Mouse (Mus musculus): ENCODE results near the gene Skap1. TPM values are rescaled to one million over a fixed set of nuclear protein-coding genes. Genes with fewer than 3 reads are reported as not detected.

The Skap1 gene
- polyA plus RNA-seq, 1 experiment: 0.02 TPM

DNA sequence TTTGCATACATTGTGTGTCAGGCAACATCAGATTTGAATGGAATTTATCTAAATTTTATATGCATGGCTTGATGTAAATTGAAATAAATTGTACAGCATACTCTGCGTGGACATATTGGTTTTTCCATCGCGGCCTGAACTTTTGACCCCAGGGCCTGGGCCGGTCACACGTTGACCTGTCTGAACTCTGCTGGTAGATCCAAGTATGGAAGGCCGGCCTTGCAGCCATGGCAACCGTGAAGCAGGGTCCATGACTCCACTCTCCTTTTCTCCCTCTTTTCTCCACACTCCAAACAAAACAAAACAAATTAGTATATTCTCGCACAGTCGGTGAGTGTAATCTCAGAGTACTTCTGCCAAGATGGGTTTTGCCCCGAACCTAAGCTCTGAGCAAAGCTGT is 118.2 kb downstream of the Skap1 start:
- Histone ChIP-seq H3K27me3 (ENCODE audit: control insufficient read depth, insufficient read depth, insufficient read length) (peaks cover 46% of the 10 kb centered on the region), H3K4me3 (no peak overlapping the region)

DNA sequence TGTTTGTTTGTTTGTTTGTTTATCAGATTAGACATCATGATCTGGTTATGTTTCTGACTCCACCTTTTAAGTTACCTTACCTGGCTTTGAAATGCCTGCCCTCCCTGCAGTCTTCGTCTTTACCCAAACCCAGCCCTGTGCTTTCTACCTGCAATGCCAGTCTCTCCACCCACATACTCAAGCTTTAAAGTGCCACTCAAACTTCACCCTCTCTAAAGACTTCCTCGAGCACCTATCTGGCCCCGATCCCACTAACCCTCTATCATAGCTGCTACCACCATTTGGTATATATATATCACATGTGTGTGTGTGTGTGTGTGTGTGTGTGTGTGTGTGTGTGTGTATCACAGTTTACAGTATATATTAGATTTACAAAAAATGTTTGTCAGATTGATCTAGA is 125.4 kb downstream of the Skap1 start:
- Histone ChIP-seq H3K36me3 (ENCODE audit: control insufficient read depth, insufficient read depth) (no peaks in the 10 kb centered on the region), H3K27me3 (ENCODE audit: control insufficient read depth, insufficient read depth, insufficient read length) (peaks cover 58% of the 10 kb centered on the region), H3K79me2 (ENCODE audit: control insufficient read depth, insufficient read depth) (no peaks in the 10 kb centered on the region), H3K4me2 (ENCODE audit: low read depth) (no peak overlapping the region), H3ac (ENCODE audit: control insufficient read depth, insufficient read length) (no peak overlapping the region), H3K4me3 (no peak overlapping the region)
- TF ChIP-seq MYOG (IDR thresholded peaks at IDR 0.05; ENCODE audit: control insufficient read depth in 1 of 3, insufficient read depth in 1 of 3, insufficient read length in 2 of 3, low read depth in 2 of 3): no peak
- TF ChIP-seq E2F4 (IDR thresholded peaks at IDR 0.05; ENCODE audit: insufficient read depth): no peak
- no peak for TF ChIP-seq CEBPB (IDR thresholded peaks at IDR 0.05; ENCODE audit: insufficient read depth, poor library complexity, severe bottlenecking)

More for the DNA sequence above, 118.2 kb downstream of the Skap1 start:
- Histone ChIP-seq H3K4me2 (ENCODE audit: low read depth) (no peak overlapping the region), H3ac (ENCODE audit: control insufficient read depth, insufficient read length) (no peak overlapping the region), H3K36me3 (ENCODE audit: control insufficient read depth, insufficient read depth) (no peaks in the 10 kb centered on the region), H3K79me2 (ENCODE audit: control insufficient read depth, insufficient read depth) (no peaks in the 10 kb centered on the region)
- no peak for TF ChIP-seq POLR2AphosphoS2 (IDR thresholded peaks at IDR 0.05; ENCODE audit: insufficient read length, low read depth)
- no peak for TF ChIP-seq CEBPB (IDR thresholded peaks at IDR 0.05; ENCODE audit: insufficient read depth, poor library complexity, severe bottlenecking)
- no peak for TF ChIP-seq SRF (IDR thresholded peaks at IDR 0.05; ENCODE audit: control insufficient read depth, insufficient read length, low read depth)
- no peak for TF ChIP-seq USF1 (IDR thresholded peaks at IDR 0.05; ENCODE audit: low read depth)
- TF ChIP-seq TCF3 (IDR thresholded peaks at IDR 0.05; ENCODE audit: insufficient read length, low read depth): no peak
- TF ChIP-seq POLR2A (IDR thresholded peaks at IDR 0.05; ENCODE audit: insufficient read length, low read depth): no peak
- TF ChIP-seq MYOD1 (IDR thresholded peaks at IDR 0.05; ENCODE audit: control insufficient read depth in 1 of 3, insufficient read length in 2 of 3, low read depth in 2 of 3): no peak
- no peak for TF ChIP-seq TCF12 (IDR thresholded peaks at IDR 0.05; ENCODE audit: insufficient read depth, poor library complexity, severe bottlenecking)
- no peak for TF ChIP-seq REST (IDR thresholded peaks at IDR 0.05; ENCODE audit: insufficient read depth, insufficient read length)
- TF ChIP-seq MYOG (IDR thresholded peaks at IDR 0.05; ENCODE audit: control insufficient read depth in 1 of 3, insufficient read depth in 1 of 3, insufficient read length in 2 of 3, low read depth in 2 of 3): no peak
- TF ChIP-seq MAX (IDR thresholded peaks at IDR 0.05; ENCODE audit: low read depth): no peak
- TF ChIP-seq E2F4 (IDR thresholded peaks at IDR 0.05; ENCODE audit: insufficient read depth): no peak

DNA sequence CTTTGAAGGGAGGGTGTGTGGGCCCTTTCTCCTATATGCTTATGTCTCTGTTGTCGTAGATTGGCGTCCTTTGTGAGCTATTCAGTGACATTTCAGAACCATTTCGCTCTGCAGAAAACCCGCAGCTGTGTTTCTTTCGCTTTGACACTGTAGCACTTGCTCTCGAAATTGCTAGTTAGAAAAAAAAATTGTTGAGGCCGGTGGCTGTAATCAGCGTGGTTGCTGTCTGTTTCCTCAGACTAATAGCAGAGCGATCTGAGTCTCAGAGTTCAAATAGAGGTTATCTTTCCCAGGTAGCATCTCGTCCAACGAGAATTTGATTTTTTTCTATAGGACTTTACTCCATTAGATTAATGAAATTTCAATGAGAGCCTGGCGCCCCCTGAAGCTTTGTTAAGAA is 131.5 kb downstream of the Skap1 start:
- H3K79me2 ChIP-seq (ENCODE audit: control insufficient read depth, insufficient read depth): no peaks in the 10 kb centered on the region
- H3K4me2 ChIP-seq (ENCODE audit: low read depth): no peak overlapping the region
- TF ChIP-seq USF1 (IDR thresholded peaks at IDR 0.05; ENCODE audit: low read depth) (no peak), POLR2AphosphoS2 (IDR thresholded peaks at IDR 0.05; ENCODE audit: insufficient read length, low read depth) (no peak), MYOG (IDR thresholded peaks at IDR 0.05; ENCODE audit: control insufficient read depth in 1 of 3, insufficient read depth in 1 of 3, insufficient read length in 2 of 3, low read depth in 2 of 3) (no peak), TCF12 (IDR thresholded peaks at IDR 0.05; ENCODE audit: insufficient read depth, poor library complexity, severe bottlenecking) (no peak), REST (IDR thresholded peaks at IDR 0.05; ENCODE audit: insufficient read depth, insufficient read length) (no peak), CEBPB (IDR thresholded peaks at IDR 0.05; ENCODE audit: insufficient read depth, poor library complexity, severe bottlenecking) (no peak), MAX (IDR thresholded peaks at IDR 0.05; ENCODE audit: low read depth) (no peak), E2F4 (IDR thresholded peaks at IDR 0.05; ENCODE audit: insufficient read depth) (no peak), MYOD1 (IDR thresholded peaks at IDR 0.05; ENCODE audit: control insufficient read depth in 1 of 3, insufficient read length in 2 of 3, low read depth in 2 of 3) (no peak), TCF3 (IDR thresholded peaks at IDR 0.05; ENCODE audit: insufficient read length, low read depth) (no peak)
- H3K4me3 ChIP-seq: no peak overlapping the region
- no peaks in the 10 kb centered on the region for H3K36me3 ChIP-seq (ENCODE audit: control insufficient read depth, insufficient read depth)
- peaks cover 48% of the 10 kb centered on the region for H3K27me3 ChIP-seq (ENCODE audit: control insufficient read depth, insufficient read depth, insufficient read length)
- no peak overlapping the region for H3ac ChIP-seq (ENCODE audit: control insufficient read depth, insufficient read length)

DNA sequence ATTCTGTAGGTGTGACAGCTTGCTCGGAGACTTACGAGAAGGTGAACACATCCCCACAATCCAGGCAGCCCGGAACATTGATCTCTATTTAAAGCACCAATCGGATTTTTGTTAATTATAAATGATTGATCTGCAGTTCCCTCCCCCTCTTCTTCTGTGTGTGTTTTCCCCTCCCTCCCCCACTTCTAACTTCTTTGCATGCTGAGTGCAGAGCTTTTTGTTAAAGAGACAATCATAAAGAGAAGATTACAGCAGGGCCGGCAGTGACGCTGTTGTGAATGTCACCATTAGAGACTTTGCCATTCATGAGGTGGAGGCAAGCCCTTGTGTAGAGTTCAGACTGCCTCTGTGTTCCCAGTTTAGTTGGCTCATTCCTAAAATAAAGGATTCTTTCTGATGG is 131.9 kb downstream of the Skap1 start:
- H3ac ChIP-seq (ENCODE audit: control insufficient read depth, insufficient read length): no peak overlapping the region
- H3K36me3 ChIP-seq (ENCODE audit: control insufficient read depth, insufficient read depth): no peaks in the 10 kb centered on the region
- H3K4me3 ChIP-seq: no peak overlapping the region
- H3K4me2 ChIP-seq (ENCODE audit: low read depth): no peak overlapping the region
- TF ChIP-seq MYOG (IDR thresholded peaks at IDR 0.05; ENCODE audit: control insufficient read depth in 1 of 3, insufficient read depth in 1 of 3, insufficient read length in 2 of 3, low read depth in 2 of 3) (no peak), TCF12 (IDR thresholded peaks at IDR 0.05; ENCODE audit: insufficient read depth, poor library complexity, severe bottlenecking) (no peak), USF1 (IDR thresholded peaks at IDR 0.05; ENCODE audit: low read depth) (no peak), CEBPB (IDR thresholded peaks at IDR 0.05; ENCODE audit: insufficient read depth, poor library complexity, severe bottlenecking) (no peak), POLR2AphosphoS2 (IDR thresholded peaks at IDR 0.05; ENCODE audit: insufficient read length, low read depth) (no peak), POLR2A (IDR thresholded peaks at IDR 0.05; ENCODE audit: insufficient read length, low read depth) (no peak), REST (IDR thresholded peaks at IDR 0.05; ENCODE audit: insufficient read depth, insufficient read length) (no peak), SRF (IDR thresholded peaks at IDR 0.05; ENCODE audit: control insufficient read depth, insufficient read length, low read depth) (no peak), MYOD1 (IDR thresholded peaks at IDR 0.05; ENCODE audit: control insufficient read depth in 1 of 3, insufficient read length in 2 of 3, low read depth in 2 of 3) (no peak), MAX (IDR thresholded peaks at IDR 0.05; ENCODE audit: low read depth) (no peak), TCF3 (IDR thresholded peaks at IDR 0.05; ENCODE audit: insufficient read length, low read depth) (no peak), E2F4 (IDR thresholded peaks at IDR 0.05; ENCODE audit: insufficient read depth) (no peak)
- no peaks in the 10 kb centered on the region for H3K79me2 ChIP-seq (ENCODE audit: control insufficient read depth, insufficient read depth)
- H3K27me3 ChIP-seq (ENCODE audit: control insufficient read depth, insufficient read depth, insufficient read length): peaks cover 47% of the 10 kb centered on the region

DNA sequence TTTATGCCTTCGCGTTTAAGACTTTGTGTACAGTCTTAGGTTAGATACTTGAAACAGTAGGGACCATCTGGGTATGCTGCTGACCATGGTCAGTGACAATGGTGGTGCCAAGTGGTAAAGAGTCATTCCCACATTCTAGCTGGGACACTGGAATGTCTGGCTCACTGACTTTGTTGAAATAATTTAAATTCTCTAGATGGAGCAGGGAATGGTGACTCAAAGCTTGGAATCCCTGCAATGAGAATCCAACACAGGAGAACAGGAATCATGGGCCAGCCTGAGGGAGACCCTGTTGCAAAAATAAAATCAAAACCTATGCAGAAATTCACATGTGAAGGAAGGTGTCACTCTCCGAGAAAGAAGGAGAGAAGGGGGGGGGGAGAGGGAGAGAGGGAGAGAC is 138.4 kb downstream of the Skap1 start:
- Histone ChIP-seq H3K4me2 (ENCODE audit: low read depth) (no peak overlapping the region), H3ac (ENCODE audit: control insufficient read depth, insufficient read length) (no peak overlapping the region), H3K4me3 (no peak overlapping the region), H3K79me2 (ENCODE audit: control insufficient read depth, insufficient read depth) (no peaks in the 10 kb centered on the region), H3K27me3 (ENCODE audit: control insufficient read depth, insufficient read depth, insufficient read length) (peaks cover 43% of the 10 kb centered on the region), H3K36me3 (ENCODE audit: control insufficient read depth, insufficient read depth) (no peaks in the 10 kb centered on the region)
- TF ChIP-seq MYOG (IDR thresholded peaks at IDR 0.05; ENCODE audit: control insufficient read depth in 1 of 3, insufficient read depth in 1 of 3, insufficient read length in 2 of 3, low read depth in 2 of 3) (no peak), USF1 (IDR thresholded peaks at IDR 0.05; ENCODE audit: low read depth) (no peak), E2F4 (IDR thresholded peaks at IDR 0.05; ENCODE audit: insufficient read depth) (no peak), MAX (IDR thresholded peaks at IDR 0.05; ENCODE audit: low read depth) (no peak), POLR2AphosphoS2 (IDR thresholded peaks at IDR 0.05; ENCODE audit: insufficient read length, low read depth) (no peak), TCF12 (IDR thresholded peaks at IDR 0.05; ENCODE audit: insufficient read depth, poor library complexity, severe bottlenecking) (no peak), SRF (IDR thresholded peaks at IDR 0.05; ENCODE audit: control insufficient read depth, insufficient read length, low read depth) (no peak), POLR2A (IDR thresholded peaks at IDR 0.05; ENCODE audit: insufficient read length, low read depth) (no peak), TCF3 (IDR thresholded peaks at IDR 0.05; ENCODE audit: insufficient read length, low read depth) (no peak), REST (IDR thresholded peaks at IDR 0.05; ENCODE audit: insufficient read depth, insufficient read length) (no peak), CEBPB (IDR thresholded peaks at IDR 0.05; ENCODE audit: insufficient read depth, poor library complexity, severe bottlenecking) (no peak), MYOD1 (IDR thresholded peaks at IDR 0.05; ENCODE audit: control insufficient read depth in 1 of 3, insufficient read length in 2 of 3, low read depth in 2 of 3) (no peak)
